Mouse (Mus musculus): Measurements from ENCODE around the gene Epn3.

The Epn3 gene

GRCm38 (mm10) chr11:94495415-94495814, 4.4 kb downstream of the Epn3 start:
- no peak for DNase-seq (ENCODE audit: low spot score)

DNA sequence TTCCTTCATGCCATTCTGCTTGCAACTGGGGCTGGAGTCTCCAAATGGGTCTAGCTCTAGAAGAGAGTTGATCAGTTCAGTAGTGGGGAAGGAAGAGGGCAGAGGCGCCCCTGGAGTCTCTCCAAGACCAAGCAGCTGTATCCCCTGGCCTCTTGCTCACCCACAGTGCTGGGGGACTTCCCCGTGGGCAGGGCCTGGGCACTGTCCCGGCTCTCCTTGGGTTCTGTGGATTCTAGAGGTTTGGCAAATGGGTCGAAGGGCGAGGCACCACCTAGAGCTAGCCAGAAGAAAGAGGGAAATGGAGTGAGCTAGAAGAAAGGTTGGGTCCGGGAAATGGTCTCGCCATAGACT, 8.1 kb downstream of the Epn3 start:
- no peak for DNase-seq (ENCODE audit: low spot score)

DNA sequence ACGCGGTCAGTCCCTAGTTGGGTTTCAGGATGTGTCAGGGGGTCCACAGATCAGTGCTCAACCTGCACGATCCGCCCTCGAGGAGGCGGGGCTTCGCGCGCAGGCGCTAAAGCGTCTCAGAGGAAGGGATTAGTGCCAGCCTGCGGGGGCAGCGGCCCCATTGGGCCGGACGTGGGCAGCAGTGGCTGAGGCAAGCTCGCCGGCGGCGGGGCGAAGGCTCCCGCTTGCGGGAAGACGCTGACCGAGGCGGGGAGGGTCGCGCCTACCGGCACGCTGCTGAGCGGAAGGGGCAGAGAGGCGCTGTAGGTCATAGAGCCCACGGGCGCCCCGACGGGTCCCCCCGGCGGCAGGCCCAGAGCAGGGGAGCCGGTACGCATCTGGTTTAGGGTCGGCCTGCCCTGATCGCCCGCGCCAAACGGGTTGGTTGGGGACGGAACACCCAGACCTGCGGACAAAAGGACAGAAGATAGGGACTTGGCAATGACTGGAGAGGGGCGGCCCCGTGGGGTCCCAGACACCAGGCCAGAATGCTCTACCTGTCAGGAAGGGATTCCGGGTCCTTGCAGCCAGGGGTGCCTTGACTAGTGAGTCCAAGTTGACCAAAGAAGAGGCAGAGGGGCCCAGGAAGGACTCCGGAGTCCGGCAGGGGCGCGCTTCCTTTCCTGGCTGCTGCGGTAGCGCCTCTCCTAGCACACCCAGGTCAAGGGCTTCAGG, 8.6 kb downstream of the Epn3 start:
- no peak for DNase-seq (ENCODE audit: low spot score)

- DNase-seq (ENCODE audit: low spot score): no peak
These were observed 10.0 kb downstream of the Epn3 start for GRCm38 (mm10) chr11:94489745-94490144.

DNA sequence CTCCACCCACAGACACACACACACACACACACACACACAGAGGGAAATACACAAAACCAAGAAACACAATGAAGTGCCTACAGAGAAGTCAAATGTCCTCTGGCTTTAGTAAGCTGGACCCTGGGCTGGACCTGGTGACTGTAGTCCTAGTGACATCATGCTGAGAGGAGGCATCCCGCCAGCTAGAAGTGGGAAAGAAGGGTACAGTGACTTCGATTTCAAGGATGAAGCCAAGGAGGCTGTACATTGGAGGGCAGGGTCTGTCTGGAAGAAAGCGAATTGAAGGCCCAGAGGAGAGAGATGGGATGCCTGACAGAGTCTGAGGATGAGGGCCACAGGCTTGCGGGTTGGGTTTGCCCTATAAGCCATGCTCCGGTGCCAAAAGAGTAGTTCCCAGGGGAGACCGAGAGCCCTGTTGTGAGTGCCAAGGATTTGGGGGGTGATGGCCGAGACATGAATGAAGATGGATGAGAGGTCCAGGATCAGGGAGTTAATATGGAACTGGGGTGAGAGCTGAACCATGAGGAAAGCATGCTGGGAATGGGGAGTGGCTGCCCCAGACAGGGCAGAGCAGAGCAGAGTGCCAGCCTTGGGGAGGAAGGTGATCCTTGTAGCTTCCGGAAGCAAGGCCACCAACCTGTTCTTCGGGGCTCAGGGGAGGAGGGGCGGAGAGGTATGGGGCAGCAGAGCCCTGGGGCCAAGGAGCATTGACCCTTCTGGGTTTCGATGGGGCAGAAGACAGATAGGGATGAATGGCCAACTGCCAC, 10.8 kb downstream of the Epn3 start:
- DNase-seq (ENCODE audit: low spot score): no peak

- DNase-seq (ENCODE audit: low spot score): peak; percentile 53
These were observed 13.8 kb downstream of the Epn3 start, which contains the start of gene Spata20 for GRCm38 (mm10) chr11:94486001-94486400. Gene Spata20 (minus strand): TSS chr11:94486179.

DNA sequence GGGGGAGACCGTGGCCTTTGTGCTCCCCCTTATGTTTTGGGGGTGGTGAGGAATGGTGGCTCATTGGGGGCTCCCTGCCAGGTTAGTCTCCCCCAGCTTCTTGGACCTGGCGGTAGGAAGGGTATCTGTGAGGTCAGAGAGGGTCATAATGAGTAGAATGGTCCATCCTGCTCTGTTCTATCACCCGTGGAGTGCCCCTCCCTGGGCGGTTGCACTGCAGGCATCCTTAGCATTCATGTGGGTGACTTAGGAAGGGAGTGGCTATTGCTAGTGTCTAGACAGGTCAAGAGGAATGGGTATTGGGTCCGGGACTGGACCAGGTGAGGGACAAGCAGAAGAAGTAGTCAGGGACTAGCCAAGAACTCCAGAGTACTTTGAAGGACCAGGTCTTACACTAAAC, 14.6 kb downstream of the Epn3 start:
- DNase-seq (ENCODE audit: low spot score): no peak

DNA sequence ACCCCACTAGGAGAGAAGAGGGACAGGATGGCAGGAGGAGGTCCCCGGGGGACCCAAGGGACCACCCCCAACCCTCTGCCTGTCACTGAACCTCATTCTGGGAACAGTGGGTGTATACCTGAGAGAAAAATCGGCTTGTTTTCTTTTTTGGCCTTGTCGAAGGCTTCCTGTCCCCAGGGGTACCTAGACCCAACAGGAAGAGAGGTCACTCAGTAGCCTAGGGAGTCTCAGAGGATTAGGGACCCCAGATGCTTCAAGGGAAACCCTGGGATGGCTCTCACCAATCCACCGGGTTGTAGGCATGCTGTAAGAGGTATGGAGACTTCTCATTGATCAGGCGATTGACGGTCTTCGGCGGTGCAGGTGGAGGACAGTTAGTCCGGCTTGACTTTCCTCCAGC, 15.1 kb downstream of the Epn3 start:
- DNase-seq (ENCODE audit: low spot score): no peak

- DNase-seq (ENCODE audit: low spot score): no peak
These were observed 15.9 kb downstream of the Epn3 start for GRCm38 (mm10) chr11:94483921-94484320.

- no peak for DNase-seq (ENCODE audit: low spot score)
These were observed 16.3 kb downstream of the Epn3 start for GRCm38 (mm10) chr11:94483436-94483835.

DNA sequence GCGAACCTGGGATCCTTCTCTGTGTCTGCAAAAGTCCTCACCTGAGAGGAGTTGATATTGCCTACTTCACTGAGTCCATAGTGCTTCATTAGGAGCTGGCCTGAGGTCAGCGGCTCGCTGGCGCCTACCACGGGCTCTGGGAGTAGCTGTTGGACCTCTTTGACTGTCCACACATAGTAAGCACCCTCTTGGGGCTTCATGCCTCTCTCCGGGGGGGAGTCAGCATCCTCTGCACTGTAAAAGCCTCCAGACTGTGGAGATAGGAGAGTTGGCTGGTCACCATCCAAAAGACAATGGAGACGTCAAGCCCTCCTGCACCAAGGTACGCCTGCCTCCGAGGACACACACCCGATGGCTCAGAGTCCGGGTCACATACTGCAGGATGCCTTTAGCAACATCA, 17.0 kb downstream of the Epn3 start:
- DNase-seq (ENCODE audit: low spot score): no peak

DNA sequence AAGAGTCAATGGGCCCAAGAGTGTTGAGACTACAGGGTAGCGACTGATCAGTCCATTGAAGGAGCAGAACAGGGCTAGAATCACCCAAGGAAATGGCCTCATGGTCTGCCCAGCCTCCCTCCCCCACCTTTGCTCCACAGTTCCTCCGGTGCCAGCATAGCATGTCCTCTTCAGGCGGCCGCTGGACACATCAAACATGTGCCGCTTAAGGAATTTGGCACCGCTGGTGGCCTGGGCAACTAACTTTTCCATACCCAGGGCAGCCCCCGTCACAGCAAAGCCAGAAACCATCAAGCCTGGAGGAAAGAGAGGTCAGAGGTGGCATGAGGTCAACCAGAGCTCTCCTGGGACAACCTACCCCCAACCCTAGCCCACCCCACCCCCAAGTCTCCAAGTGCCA, 17.8 kb downstream of the Epn3 start:
- no peak for DNase-seq (ENCODE audit: low spot score)

DNA sequence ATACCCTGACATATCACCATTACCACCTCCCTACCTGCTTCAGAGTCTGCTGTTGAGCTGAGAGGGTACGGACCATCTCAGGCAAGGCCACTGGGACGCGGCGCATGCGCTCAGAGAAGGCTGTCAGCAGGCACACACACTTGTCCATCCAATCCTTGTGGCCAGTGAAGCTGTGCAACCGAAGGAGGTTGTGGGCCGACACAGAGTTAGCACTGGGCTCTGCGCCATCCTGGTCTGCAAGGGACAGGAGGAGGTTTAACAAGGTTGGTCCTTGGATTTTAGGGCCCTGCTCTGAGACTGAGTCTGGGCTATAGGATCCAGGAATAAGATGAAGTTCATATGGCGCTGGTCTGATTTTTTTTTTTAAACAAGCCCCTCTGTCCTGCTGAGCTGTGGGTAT, 19.4 kb downstream of the Epn3 start:
- no peak for DNase-seq (ENCODE audit: low spot score)

DNA sequence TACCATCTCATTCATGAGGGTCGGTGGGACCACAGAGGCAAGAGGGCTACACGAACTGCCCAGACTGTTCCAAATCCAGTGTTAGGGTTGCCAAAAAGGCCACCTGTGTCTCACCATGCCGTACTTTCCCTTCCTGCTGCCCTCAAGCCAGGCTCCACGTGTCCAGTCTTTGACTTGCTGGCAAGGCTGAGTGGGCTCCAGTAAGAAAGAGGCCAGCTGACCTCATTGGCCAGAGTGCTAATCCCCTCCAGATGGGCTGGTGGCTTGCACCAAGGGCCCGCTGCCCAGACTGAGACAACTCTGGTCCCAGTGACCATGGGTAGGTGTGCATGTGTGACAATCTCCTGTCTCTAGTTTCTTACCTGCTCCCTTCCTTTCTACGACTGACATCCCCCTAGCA, 22.1 kb downstream of the Epn3 start:
- no peak for DNase-seq (ENCODE audit: low spot score)

GRCm38 (mm10) chr11:94475722-94476121, 24.1 kb downstream of the Epn3 start:
- no peak for DNase-seq (ENCODE audit: low spot score)

GRCm38 (mm10) chr11:94474544-94474910, 25.2 kb downstream of the Epn3 start:
- no peak for DNase-seq (ENCODE audit: low spot score)

GRCm38 (mm10) chr11:94473707-94474543, 25.8 kb downstream of the Epn3 start, which contains the start of gene Cacna1g:
Gene Cacna1g (minus strand): TSS chr11:94474198.
- peak; percentile 48 for DNase-seq (ENCODE audit: low spot score)

DNA sequence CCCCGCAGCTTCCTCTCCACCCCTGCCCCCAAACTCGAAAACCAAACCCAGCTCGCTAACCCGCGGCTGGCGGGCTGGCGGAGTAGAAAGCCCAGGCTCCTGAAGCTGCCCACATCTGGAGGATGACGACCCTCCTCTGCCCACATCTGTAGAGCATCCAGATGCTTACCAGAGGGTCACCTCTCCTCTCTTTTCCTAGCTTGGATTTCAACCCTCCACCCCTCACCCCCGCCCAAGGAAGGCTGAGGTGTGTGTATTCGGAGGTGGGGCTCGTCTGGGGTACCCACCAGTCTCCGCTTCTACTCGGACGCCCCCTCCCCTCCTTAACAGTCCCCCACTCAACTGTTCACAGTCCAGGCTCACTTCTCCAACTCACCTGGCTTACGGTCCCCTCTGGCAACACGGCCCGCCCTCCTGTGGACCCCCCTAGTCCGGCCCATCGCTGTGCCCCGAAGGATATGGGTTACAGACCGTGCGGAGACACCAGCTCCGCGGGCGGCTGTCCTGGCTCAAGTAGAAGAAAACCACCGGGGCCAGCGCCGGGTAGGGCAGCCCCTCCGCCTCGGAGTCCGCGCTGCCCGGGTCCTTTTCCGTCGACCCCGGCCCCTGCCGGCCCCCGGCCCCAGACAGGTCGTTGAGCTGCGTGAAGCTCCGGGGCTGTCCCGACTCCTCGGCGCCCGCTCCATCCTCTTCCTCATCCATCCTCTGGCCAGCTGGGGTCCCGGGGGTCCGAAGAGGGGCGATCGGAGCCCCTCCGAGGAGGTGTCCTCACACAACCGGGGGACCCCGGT, 26.7 kb downstream of the Epn3 start:
- no peak for DNase-seq (ENCODE audit: low spot score)

DNA sequence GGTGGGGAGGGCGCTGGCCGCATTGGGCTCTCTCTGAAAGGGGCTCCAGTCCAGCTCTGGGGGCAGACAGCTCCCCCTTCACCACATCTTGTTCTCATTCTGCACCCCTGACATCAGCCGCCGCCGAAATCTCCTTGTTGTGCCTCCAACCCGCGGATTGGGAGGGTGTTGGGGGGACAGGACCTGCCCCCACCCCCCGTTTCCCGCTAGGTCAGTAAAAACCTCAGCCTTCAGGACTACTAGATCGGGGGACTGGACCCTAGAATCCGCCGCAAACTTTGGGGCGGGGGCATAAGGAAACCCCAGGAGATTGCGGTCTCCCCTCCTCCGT, 27.2 kb downstream of the Epn3 start:
- DNase-seq (ENCODE audit: low spot score): no peak

DNA sequence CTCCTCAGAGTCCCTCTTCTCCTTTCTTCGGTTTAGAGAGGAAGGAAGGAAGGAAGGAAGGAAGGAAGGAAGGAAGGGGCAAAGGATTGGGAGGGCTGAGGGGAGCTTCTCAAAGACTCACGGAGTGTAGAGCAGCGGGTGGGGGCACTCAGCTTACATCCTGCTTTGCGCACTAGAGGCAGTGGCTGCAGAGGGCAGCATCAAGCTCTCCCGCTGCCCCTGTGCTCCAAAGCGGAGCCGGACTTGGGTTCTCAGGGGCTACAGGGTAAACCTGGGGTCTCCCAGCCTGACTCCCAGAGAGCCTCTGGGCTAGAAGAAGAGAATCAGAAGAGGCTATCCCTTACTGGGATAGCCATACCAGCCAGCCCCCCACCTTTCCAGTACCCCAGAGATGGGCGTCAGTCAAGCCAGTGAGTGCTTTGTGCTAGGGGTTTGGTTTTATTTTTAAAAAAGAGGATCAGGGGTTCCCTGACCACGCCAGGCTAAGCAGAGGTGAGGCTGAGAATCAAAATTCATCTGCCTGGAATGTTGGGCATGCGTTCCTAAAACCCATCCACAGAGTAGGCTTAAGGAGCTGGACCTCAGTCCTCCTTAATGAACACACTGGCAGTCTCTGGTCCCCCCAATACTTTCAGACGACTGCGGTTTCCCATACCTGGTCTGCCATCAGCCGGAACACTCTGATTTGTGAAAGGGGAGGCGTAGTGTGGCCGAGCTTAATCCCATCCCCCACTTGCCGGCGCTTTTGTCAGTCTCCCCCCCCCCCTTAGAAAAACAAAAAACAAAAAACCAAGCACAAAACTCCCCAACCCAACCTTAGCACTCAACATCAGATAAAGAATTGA, 27.8 kb downstream of the Epn3 start:
- DNase-seq (ENCODE audit: low spot score): no peak

- DNase-seq (ENCODE audit: low spot score): no peak
These were observed 29.4 kb downstream of the Epn3 start for GRCm38 (mm10) chr11:94470391-94470790.

All from c-Kit-positive CD71-positive TER-119-positive erythroid progenitor cells, embryonic 14.5 days (primary cell).